Mouse (Mus musculus) heart, adult 11 months (tissue): Measurements from ENCODE around the gene Bad.
"Not testable (repeated sequence)": the region's sequence is repeated elsewhere in the genome, so short reads cannot be mapped to it uniquely, and the experiment has no call there.

ENCODE experiments used
- DNase-seq: peaks from one replicate; pipeline ENCODE4 v3.0.0; 2022

Gene Bad

DNA sequence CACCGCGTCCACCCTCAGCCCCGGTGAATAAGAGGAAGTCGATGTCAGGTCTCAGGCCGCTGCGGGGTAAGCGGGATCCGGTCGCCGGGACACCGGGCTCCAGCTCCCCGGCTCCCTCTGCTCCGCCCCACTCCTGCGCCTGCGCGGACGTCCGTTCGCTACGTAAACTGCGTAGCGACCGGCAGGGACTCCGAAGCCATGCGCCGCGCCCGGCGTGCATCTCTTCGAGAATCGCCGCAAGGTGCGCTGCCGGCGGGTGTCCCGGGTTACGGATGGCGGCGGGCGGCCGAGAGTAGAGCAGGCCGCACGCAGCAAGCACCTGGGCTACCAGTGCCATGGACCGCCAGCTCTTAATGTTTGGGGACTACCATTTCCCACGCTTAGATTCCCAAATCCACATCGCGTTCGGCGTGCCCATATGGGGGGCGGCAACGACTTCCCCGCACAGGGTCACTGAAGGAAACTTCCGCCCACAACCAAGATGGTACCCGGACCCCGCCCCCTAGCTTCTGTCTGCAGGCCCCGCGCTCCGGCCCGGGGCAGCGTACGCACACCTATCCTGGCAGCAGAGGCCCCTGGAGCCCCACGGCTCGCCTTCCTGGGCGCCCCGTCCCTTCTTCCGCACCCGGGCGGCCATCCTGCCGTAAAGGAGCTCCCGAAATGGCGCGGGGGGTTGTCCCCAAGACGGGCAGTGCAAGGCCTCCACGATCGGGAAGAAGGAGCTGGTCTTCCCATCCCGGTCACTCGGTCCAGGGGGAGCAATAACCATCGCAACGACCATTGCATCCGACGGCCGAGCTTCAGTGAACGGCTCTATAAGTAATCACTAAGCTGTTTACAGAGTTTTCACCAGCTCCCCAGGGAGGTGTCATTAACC lies at the start of gene Bad:
TSS of gene Bad (plus strand) at position 490 of the 877 bp plus-strand sequence.
- peak; percentile 99 for DNase-seq

DNA sequence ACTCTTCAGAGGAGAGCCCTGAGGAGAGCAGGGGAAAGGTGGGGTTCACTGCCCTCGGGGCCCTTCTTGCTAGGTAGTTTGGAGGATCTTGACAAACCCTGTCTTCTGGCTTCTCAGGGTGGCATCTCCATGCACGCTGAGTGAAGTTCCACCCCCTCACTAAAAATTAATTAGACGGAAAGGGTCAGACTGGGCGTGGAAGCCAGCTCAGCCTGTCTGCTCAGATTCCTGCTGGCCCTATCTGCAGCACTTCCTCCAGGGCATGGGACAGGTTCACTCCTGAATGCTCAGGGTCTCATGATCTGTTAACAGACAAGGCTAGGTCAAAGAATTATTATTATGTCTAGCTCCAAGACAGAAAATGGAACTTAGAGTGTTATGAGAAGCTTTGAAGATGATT lies 49.1 kb upstream of the Bad start:
- no peak for DNase-seq

DNA sequence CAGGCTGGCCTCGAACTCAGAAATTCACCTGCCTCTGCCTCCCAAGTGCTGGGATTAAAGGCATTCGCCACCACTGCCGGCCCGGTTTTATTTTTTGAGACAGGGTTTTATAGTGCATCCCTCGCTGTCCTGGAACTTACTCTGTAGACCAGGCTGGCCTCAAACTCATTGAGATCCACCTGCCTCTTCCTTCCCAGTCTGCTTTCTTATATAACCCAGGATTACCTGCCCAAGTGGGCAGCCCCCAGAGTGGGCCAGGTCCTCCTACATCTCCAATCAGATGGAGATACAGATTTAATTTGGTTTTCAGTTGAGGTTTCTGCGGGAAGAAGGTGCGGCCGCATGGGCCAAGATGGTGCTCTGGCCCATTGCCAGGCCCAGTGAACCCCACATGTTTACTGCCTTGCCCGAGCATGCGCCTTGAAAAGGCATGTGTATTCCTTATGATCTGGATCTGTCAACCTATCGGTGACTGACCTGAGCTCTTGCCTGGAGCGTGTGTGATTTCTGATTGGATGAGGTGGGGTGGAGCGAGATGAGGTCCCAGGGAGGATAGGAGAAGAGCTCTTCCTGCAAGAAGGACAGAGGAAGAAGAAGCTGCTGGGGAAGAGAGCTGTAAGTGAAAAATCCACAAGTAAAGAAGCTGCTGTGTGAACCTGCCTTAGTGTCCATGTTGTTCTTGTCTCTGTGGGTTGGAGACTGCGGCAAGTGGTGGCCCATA lies 47.8 kb upstream of the Bad start:
- DNase-seq: peak; percentile 76

DNA sequence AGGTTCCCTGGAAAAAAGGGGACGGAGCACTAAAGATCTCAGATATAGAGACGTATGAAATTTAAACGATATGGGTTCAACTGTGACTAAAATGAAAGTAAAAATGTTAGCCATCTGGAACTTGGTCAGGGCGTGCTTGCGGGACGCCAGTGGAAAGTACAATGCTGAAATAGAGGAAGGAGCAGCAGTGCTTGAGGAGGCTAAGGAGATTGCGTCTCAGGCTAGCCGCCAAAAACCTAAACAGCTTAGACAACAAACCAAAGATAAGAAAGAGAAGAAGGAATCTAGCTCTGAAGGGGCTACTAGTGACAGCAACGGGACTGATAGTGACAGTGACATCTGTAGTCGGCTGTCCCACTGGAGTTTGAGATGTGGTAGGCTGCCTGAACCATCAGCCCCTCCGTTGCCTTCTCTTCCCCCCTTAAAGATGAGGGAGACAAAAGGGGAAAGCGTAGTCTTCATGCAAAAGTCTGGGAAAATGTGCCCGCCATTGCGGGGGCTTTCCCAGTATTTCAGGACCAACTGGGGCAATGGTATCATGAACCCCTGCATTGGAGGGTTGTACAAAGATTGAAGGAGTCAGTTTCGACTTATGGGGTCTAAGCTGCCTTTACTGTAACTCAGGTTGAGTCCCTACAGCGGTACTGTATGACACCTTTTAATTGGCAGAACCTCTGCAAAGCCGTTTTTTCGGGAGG lies 45.9 kb upstream of the Bad start:
- peak; percentile 85 for DNase-seq

DNA sequence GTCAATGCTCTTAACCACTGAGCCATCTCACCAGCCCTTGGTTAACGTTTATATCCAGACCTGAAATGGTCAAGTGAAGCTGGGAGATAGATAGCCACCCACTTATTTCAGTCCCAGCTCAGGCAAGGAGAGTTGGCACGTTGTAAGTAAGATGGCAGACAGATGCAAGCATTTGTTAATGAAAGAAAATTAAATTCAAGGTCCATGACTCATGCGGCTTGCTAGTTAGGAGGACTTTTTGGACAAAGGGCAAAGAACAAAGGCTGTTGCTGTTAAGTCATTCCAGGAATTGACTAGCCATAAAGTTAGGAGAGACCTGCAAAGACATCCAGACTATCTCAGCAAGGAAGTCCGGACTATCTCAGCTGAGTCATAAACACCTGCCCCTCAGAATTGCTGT lies 42.0 kb upstream of the Bad start:
- DNase-seq: no peak

DNA sequence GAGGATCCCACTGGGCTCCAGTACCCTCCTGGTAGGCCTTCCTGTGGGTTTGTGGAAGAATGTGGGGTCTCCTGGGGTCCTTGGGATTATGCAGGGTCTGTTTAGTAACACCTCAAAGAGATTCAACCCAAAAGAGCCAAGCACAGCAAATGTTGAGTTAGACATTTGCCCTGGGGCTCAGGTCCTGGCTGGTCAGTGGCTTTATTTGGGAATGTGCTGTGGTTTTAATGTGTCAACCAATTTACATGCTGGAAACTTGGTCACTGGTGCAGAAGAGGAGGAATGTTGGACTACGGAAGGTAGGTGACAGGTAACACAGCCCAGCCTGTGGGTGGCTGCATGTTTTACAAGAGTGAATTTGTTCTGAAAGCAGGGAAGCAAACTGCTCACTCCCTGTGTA lies 38.6 kb upstream of the Bad start:
- peak; percentile 74 for DNase-seq

DNA sequence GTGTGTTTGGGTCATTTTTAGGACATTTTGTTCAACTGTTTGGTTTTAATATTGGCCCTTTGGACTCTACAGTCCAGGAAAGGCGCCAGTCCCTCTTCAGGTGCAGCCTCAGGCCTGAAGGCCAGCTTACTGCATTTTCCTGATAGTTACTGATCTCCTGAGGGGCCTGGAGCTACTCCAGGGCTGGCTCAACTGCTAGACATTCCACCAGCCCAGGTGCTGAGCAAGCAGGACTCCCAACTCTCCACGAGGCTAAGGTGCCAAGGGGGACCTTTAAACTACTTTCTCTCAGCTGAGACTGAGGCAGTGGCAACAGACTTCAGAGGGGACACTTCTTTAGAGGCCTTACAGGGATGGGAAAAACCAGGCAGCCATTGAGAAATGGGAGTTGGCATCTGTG lies 36.8 kb upstream of the Bad start:
- peak; percentile 87 for DNase-seq

DNA sequence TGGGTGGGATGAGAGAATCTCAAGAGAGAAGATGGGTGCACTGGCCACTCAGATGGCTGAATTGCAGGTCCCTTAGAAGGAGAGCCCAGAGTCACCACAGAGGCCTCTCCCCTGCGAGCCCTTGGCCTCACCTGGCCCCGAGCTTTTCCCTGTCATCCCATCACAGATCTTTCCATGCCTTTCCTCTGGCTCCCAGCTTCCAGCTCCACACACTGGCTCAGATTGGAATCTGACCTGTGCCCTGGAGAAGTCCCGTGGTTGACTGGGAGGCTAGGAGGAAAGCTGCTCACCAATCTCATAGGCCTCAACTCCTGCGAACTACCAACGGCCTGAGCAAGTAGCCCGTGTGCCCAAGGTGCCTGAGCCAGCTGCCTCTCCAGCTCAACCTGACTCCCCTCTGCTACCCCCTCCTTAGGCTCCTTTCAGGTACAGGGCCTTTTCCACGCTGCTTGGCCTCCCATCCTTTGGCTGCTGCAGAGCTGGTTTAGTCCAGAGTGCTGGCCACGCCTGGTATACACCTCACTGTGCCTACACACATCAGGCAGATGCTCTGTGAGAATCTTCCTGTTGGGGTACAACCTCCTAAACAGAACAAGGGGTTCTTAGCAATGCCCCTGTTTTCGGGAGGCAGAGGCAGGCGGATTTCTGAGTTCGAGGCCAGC lies 36.0 kb upstream of the Bad start:
- DNase-seq: peak; percentile 85

DNA sequence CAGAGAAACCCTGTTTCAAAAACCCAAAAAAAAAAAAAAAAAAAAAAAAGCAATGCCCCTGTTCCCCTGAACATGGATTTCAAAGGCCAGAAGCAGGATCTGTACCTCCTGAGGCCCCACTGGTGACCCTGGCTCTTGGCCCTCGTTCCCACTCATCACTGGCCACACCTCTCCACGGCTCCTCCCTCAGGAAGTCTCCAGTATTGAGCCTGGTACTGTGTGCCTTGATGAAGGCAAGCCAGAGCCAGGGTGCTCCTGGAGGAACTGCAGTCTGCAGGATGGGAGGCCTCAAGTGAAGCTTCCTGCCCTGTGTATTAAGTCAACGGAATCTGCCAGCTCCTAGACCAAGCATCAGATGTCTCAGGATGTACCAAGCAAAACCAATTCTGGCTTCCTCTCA lies 35.5 kb upstream of the Bad start:
- peak; percentile 91 for DNase-seq

DNA sequence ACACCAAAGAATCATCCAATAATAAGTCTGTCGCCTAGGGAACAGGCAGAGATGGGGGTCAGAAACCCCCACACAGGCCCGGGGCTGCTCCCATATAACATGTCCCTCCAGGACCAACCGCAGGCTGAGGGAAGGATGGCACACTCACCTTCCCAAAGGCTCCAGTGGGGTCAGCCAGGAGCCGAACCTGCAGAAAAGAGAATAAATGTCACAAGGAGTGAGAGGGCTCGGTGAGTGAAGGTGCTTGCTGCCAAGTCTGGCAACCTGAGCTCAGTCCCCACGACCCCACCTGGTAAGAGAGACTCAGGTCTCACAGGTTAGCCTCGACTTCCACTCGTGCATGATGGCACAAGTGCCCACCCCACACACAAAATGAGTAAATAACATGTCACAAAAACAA lies 34.6 kb upstream of the Bad start:
- peak; percentile 93 for DNase-seq

DNA sequence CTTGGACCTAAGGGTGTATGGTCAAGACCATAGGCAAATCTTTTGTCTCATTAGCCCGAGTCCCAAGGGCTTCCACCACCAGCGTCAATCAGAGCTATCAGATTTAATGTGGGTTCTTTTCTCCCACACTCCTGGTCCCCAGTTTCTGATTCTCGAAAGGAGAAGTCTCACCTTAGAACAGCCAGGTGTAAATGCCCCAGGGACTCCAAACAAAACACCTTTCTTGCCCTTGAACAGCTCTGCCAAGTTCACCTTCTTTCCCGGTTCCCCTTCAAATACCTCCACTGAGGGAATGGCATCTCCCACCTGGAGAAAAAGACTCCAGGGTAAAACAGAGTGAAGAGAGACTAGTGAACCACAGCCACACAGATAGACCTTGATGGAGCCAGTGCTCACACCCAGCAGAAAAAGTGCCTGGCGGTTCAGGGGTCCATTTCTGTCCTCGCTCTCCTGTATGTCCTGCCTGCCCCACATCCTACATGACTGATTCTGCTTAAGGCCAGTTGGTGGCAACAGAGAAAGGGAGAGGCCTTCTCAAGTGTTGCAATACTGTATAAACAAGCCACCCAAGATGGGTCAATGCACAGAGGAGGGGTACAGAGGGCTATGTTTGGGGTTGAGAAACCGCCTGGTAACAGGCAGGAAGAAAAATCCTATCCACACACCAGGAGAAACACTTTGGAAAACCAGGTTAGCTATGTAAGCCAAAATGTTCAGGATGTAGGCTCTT lies 33.7 kb upstream of the Bad start:
- DNase-seq: peak; percentile 89

DNA sequence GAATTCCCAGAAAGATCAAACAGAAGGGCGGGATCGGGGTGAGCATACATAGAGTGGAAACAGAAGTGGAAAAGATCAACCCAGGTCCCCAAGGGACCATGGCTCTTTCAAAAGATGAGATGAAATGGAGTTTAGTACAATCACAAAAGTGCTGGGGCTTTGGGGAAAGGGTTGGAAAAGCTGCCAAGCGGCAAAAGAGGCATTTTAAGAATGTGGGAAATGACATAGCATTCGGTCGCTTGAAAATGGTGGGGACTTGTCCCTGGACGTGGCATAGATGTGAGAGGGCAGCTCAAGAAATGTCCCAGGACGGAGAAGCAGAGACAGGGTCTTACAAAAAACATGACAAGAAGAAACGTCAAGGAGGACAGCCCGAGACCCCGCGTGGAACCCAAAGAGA lies 32.6 kb upstream of the Bad start:
- no peak for DNase-seq

DNA sequence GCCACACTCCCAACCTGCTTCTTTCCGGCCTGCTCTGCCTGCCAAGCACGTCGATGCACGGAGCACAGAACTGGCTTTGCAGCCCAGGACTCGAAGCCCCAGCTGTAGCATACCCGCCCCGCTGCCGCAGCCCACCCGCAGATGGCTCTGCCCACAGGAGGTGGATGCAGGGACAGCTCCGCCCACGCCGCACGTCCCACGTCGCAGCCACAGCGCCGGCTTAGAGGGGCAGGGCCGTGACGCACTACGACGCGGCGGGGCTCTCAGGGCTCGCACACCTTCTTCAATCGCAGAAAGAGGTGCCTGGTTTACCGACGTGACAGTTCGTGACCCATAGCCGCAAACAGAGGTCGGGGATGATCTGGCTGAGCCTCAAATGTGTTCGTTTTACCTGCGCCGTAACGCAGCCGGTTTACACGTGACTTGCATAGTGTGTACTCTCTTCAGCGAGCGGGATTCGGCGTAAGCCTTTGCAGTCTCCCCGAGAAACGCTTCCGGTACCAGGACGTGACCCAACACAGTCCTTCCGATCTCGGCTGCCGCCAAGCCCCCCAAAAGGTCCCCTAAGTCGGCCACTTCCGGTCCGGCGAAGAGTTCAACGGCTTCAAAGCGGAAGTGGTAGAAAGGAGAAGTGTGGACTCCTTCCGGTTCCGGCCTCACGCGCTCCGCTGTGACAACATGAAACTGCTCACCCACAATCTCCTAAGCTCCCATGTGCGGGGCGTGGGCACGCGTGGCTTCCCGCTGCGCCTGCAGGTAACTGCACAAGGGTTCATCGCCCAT lies 32.0 kb upstream of the Bad start, which contains the start of the genes Trmt112 and Prdx5:
TSS of gene Trmt112 (plus strand) at position 192 of the 783 bp plus-strand sequence.
TSS of gene Prdx5 (minus strand) at position 600 of the 783 bp plus-strand sequence.
- DNase-seq: peak; percentile 99

DNA sequence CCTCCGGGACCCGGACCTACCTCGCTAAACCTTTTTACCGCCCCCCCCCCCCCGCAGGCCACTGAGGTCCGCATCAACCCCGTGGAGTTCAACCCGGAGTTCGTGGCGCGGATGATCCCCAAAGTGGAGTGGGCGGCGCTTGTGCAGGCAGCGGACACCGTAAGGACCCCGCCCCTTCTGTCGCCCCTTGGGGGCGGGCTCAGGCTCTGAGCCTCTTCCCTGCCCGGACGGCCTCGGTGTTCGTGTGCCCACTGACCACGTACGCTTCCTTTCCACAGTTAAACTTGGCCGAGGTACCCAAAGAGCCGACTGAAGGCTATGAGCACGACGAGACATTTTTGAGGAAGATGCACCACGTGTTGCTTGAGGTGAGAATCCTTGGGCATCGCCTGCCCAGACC lies 31.4 kb upstream of the Bad start:
- DNase-seq: not testable (repeated sequence)

DNA sequence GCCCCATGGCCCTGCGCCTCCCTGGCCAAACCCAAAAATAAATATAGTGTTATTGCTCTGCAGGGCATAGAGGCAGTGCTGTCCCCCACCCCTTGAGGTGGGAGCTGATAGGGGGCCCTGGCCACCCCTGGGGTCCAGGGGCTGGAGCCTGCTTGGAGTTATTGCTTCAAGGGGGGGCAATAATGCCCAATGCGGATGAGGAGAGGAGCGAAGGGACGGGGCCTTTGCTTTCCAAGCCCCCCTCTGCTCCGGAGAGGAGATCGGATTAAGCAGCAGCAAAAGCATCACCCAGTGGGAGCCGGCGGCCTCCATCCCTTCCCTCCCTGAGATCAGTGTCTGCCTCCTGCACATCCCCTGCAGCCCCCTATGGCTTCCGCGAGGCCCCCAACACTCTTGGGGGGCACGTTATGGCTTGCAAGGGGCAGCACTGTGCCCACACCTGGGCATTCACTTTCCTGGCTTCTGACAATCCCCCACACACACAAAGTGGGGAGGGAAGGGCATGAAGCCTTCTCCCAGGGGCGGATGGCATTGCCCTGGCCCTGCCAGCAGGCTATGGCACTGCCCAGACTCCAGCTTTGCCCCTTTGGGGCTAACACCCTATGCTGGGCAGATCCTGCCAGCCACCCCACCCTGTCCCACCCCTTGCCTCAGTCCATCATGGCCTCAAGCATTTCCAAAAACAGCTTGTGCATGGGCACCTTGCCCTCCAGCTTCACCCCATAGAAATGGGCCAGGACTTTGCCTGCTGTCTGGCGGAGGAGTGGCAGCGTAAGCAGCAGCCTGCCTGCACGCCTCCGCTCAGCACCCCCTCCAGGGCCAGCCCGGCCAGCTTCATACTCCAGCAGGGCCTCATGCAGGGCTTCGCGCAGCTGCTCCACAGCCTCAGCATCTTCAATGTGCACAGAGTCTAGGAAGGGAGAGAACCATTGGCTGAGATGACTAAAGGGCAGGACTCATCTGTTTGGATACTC lies 30.3 kb upstream of the Bad start:
- peak; percentile 94 for DNase-seq

DNA sequence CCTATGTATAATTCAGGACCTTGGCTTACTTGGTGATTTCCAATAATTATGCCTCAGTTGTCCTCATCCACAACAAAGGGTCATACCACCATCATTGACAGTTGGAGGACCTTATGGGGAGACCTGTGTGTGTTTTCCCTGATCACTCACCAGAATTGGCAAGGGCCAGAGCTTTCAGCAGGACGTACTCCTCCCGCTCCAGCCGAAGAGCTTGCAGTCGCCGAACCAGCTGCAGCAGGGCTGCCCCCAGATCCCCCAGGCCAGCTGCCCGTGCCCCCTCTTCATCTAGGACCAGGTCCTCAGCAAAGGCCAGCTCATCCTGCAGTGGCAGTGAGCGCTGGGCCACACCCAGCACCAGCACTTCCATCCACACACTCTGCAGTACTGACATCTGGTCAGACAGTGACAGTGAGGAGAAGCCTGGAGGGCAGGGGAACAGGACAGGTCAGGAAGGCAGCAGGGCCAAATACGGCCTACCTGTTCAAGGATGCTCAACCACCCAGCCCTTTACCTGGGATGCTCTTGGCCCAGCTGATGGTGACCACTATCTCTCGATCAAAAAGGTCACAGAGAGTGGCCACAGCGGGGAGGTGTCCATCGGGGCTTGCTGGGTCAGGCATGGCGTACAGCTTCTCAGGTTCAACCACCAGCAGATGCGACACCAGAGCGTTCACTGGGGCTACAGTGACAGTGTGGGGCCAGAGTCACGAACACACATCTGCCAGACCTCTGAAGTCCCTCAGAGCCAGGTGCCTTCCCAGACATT lies 29.3 kb upstream of the Bad start:
- DNase-seq: peak; percentile 93

DNA sequence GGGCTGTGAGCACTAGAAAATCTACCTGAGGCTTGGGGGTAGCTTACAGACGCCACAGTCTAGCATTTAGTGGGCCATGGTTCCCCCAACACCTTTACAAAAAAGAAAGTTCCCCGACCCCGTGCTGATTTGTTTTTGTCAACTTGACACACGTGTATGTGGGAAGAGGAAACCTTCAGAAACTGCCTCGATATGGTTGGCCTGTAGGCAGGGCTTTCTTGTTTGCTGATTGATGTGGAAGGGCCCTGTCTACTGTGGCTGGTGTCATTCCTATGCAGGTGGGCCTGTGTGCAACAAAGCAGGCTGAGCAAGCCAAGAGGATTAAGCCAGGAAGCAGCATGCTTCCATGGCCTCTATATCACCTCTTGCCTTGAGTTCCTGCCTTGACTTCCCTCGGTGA lies 28.6 kb upstream of the Bad start:
- peak; percentile 83 for DNase-seq

DNA sequence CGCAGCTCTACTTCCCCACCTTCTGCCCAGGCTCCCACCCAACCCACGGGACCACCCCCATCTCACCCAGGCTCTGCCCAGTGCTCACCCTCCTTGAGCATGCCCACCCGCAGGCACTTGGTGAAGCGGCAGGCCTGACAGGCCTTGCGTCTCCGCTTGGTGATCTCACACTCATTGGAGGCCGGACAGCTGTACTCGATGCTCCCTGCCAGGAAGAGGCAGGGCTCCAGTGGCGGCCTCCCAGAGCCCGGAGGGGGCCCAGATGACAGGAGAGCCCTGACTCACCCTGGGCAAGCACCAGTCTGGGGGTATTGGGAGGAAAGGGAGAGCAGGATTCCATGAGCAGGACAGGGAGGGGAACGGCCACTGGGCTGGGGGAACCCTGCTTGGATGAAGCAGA lies 27.7 kb upstream of the Bad start:
- DNase-seq: peak; percentile 96

DNA sequence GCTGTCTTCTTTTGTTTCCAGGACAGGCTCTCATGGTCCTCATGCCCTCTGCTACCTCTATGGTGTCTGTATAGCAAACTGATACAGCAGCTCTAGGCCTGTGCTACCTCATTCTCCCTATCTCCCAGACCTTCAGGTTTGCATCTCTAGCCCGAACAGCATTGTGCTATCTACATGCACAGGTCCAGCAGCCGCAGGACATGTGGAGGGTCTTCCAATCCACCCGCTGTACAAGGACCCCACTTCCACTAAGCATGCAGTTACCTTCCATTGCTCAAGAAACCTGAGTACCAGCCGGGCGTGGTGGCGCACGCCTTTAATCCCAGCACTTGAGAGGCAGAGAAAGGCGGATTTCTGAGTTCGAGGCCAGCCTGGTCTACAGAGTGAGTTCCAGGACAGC lies 27.1 kb upstream of the Bad start:
- peak; percentile 89 for DNase-seq
